Mouse (Mus musculus) brain, embryonic 14.5 days (tissue): ENCODE data around the gene Ajap1.

Experiments used
- CTCF ChIP-seq: fragments of 200-500 bp; IDR thresholded peaks from 2 replicates; pipeline ENCODE4 v1.5.1; 2012; ENCODE audit warnings: inconsistent platforms, mild to moderate bottlenecking, moderate library complexity, borderline replicate concordance; ENCODE audit not compliant: insufficient read depth, insufficient read length; ENCODE audit errors: extremely low read depth
- POLR2A ChIP-seq: fragments of 200-500 bp; IDR thresholded peaks from 2 replicates; pipeline ENCODE4 v1.6.1; 2012; ENCODE audit warnings: mild to moderate bottlenecking, inconsistent platforms, borderline replicate concordance; ENCODE audit not compliant: poor library complexity, insufficient read depth, insufficient read length, severe bottlenecking; ENCODE audit errors: extremely low read depth

DNA sequence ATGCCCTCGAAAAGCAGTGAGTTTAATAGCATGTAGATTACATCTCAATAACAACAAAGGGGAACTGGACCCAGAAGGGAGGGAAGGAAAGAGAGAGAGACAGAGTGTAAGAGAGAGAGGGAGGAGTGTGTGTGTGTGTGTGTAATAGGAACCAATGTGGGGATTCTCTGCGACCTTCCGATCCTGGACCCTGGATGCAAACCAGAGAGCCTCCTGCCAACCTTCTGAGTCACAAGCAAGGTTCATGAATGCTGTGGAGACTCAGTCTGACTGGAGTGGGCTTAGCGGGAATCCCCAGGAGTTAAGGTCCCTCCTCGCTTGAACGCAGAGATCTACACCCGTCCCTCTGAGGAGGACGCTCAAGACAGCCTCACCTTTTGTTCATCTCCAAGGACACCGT lies 45.4 kb downstream of the Ajap1 start:
- TF ChIP-seq CTCF (no peak), POLR2A (no peak)
